Mouse (Mus musculus): ENCODE results near the gene Tmem92. TPM values are rescaled to one million over a fixed set of nuclear protein-coding genes. Genes with fewer than 3 reads are reported as not detected.

Gene Tmem92
- polyA plus RNA-seq, 1 experiment, result not detected

GRCm38 (mm10) chr11:94728545-94728944, 54.0 kb downstream of the Tmem92 start:
- DNase-seq (ENCODE audit: low read depth), result no peak
- TF ChIP-seq CTCF (IDR thresholded peaks at IDR 0.05; ENCODE audit: borderline replicate concordance, extremely low read depth, insufficient read depth, insufficient read length), result no peak
- TF ChIP-seq POLR2A (IDR thresholded peaks at IDR 0.05; ENCODE audit: borderline replicate concordance, extremely low read depth, insufficient read depth, insufficient read length, poor library complexity, severe bottlenecking), result no peak

GRCm38 (mm10) chr11:94727306-94727705, 55.2 kb downstream of the Tmem92 start:
- TF ChIP-seq POLR2A (IDR thresholded peaks at IDR 0.05; ENCODE audit: borderline replicate concordance, extremely low read depth, insufficient read depth, insufficient read length, poor library complexity, severe bottlenecking) (no peak), CTCF (IDR thresholded peaks at IDR 0.05; ENCODE audit: borderline replicate concordance, extremely low read depth, insufficient read depth, insufficient read length) (no peak)

More at GRCm38 (mm10) chr11:94727306-94727705, 55.2 kb downstream of the Tmem92 start:
- DNase-seq (ENCODE audit: low read depth), result no peak

Other genes starting within 250 kb of the Tmem92 start
- 8.7 and 9.0 TPM in 2 replicates for gene Rsad1, start 233.4 kb downstream of the Tmem92 start, polyA plus RNA-seq (2012; rRNA removed)
- 0.06 and 0.44 TPM in 2 replicates for gene Chad, start 217.7 kb downstream of the Tmem92 start, polyA plus RNA-seq (2012; rRNA removed)
- gene Acsf2, start 180.8 kb downstream of the Tmem92 start, polyA plus RNA-seq (2012; rRNA removed), result 7.2 and 9.7 TPM in 2 replicates
- 89.6 and 112 TPM in 2 replicates for gene Lrrc59, start 152.9 kb downstream of the Tmem92 start, polyA plus RNA-seq (2012; rRNA removed)
- gene Mrpl27, start 128.9 kb downstream of the Tmem92 start, polyA plus RNA-seq (2012; rRNA removed), result 85.5 and 89.5 TPM in 2 replicates
- gene Eme1, start 128.7 kb downstream of the Tmem92 start, polyA plus RNA-seq (2012; rRNA removed), result 7.3 and 13.5 TPM in 2 replicates
- gene Xylt2, start 105.2 kb downstream of the Tmem92 start, polyA plus RNA-seq (2012; rRNA removed), result 19.5 and 24.1 TPM in 2 replicates
- 0.04 TPM in 1 of 2 replicates, not detected in the other for gene Gm11541, start 78.2 kb downstream of the Tmem92 start, polyA plus RNA-seq (2012; rRNA removed)
- gene Cdc34b, start 40.9 kb downstream of the Tmem92 start, polyA plus RNA-seq (2012; rRNA removed), result 0.08 and 0.16 TPM in 2 replicates
- gene Col1a1, start 153.5 kb upstream of the Tmem92 start, polyA plus RNA-seq (2012; rRNA removed), result 44.1 and 192 TPM in 2 replicates
- gene Hils1, start 184.9 kb upstream of the Tmem92 start, polyA plus RNA-seq (2012; rRNA removed), result 0.09 TPM in 1 of 2 replicates, not detected in the other
- 0.25 and 0.73 TPM in 2 replicates for gene Sgca, start 193.6 kb upstream of the Tmem92 start, polyA plus RNA-seq (2012; rRNA removed)
- gene Ppp1r9b, start 208.3 kb upstream of the Tmem92 start, polyA plus RNA-seq (2012; rRNA removed), result 37.9 and 81.2 TPM in 2 replicates
- 141 and 186 TPM in 2 replicates for gene Samd14, start 227.2 kb upstream of the Tmem92 start, polyA plus RNA-seq (2012; rRNA removed)